Mouse (Mus musculus): Measurements from ENCODE around the gene Cldn14. TPM values are rescaled to one million over a fixed set of nuclear protein-coding genes. Genes with fewer than 3 reads are reported as not detected.
"Not testable (repeated sequence)": the region's sequence is repeated elsewhere in the genome, so short reads cannot be mapped to it uniquely, and the experiment has no call there.

Gene Cldn14
- polyA plus RNA-seq, 1 experiment from 2014 or later = not detected

DNA sequence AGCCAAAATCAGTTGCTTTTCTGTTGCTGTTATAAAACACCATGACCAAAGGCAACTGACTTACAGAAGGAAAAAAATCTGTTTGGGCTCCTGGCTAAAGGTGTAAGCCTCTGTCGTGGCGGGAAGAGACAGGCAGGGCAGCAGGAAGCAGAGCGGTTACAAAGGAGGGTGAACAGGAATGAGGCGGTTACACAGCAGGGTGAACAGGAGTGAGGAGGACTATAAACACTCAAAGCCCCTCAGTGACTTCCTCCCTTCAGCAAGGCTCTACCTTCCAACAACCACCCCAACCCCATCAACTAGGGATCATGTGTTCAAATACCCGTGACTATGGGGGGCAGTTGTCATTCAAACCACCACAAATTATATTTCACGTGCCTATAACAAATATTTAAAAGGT, 5.2 kb downstream of the Cldn14 start:
- Histone ChIP-seq H3K4me1 (peaks cover 11% of the 10 kb centered on the region), H3K27ac (replicated peaks) (no peak overlapping the region), H3K9me3 (replicated peaks) (no peaks in the 10 kb centered on the region), H3K27me3 (replicated peaks) (no peaks in the 10 kb centered on the region), H3K36me3 (no peaks in the 10 kb centered on the region), H3K4me3 (replicated peaks) (no peak overlapping the region), H3K4me2 (no peak overlapping the region), H3K9ac (replicated peaks) (no peak overlapping the region)
- WGBS = 70% methylated on average over 6 of the region's 6 CpGs
- no peak for ATAC-seq (ENCODE audit: low FRiP score)

DNA sequence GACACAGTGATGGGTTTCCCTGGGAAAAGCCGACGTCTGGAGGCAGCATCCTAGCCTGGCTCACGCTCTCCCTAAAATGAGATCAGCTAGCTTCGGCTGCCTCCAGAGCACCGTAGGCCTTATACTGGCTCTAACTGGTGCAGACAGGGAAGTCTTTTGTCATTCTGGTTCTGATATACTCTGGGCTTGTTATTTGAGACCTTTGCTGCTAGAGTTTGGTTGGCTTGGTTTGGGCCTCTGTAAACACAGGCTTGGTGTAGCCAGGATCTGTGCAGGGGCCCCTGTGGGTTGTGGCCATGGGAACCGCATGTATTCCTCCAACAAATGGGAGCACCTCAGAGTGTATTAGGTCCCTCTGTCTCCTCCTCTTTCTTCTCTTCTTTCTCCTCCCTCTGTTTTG, 7.3 kb downstream of the Cldn14 start:
- WGBS = 88% methylated on average over 6 of the region's 6 CpGs
- H3K9me3 ChIP-seq (replicated peaks) = no peaks in the 10 kb centered on the region
- no peaks in the 10 kb centered on the region for H3K36me3 ChIP-seq
- no peak overlapping the region for H3K4me3 ChIP-seq (replicated peaks)
- no peaks in the 10 kb centered on the region; the same call in 1 of the 2 replicates for H3K4me1 ChIP-seq
- no peak overlapping the region for H3K9ac ChIP-seq (replicated peaks)
- no peak for ATAC-seq (ENCODE audit: low FRiP score)
- no peaks in the 10 kb centered on the region for H3K27me3 ChIP-seq (replicated peaks)
- H3K27ac ChIP-seq (replicated peaks) = no peak overlapping the region
- no peak overlapping the region for H3K4me2 ChIP-seq

- 20% methylated on average over 5 of the region's 5 CpGs for WGBS
- ATAC-seq (ENCODE audit: low FRiP score) = no peak
Observed at GRCm38 (mm10) chr16:93998895-93999294, 9.7 kb downstream of the Cldn14 start.

GRCm38 (mm10) chr16:93983576-93983975, 25.1 kb downstream of the Cldn14 start:
- no peak for ATAC-seq (ENCODE audit: low FRiP score)
- H3K9ac ChIP-seq (replicated peaks) = no peak overlapping the region
- no peak overlapping the region for H3K4me2 ChIP-seq
- no peak overlapping the region for H3K27ac ChIP-seq (replicated peaks)
- H3K27me3 ChIP-seq (replicated peaks) = no peaks in the 10 kb centered on the region
- H3K4me3 ChIP-seq (replicated peaks) = no peak overlapping the region
- no peaks in the 10 kb centered on the region for H3K36me3 ChIP-seq
- 75% methylated on average over 9 of the region's 9 CpGs for WGBS
- H3K9me3 ChIP-seq (replicated peaks) = no peaks in the 10 kb centered on the region
- H3K4me1 ChIP-seq = peaks cover 3% of the 10 kb centered on the region; the same call in 1 of the 2 replicates

More at GRCm38 (mm10) chr16:93998895-93999294, 9.7 kb downstream of the Cldn14 start:
- Histone ChIP-seq H3K4me3 (replicated peaks) (no peak overlapping the region), H3K4me2 (no peak overlapping the region), H3K27me3 (replicated peaks) (no peaks in the 10 kb centered on the region), H3K27ac (replicated peaks) (no peak overlapping the region), H3K9ac (replicated peaks) (no peak overlapping the region), H3K36me3 (no peaks in the 10 kb centered on the region), H3K4me1 (no peaks in the 10 kb centered on the region), H3K9me3 (replicated peaks) (no peaks in the 10 kb centered on the region)

GRCm38 (mm10) chr16:93982341-93982740, 26.3 kb downstream of the Cldn14 start:
- no peaks in the 10 kb centered on the region for H3K27me3 ChIP-seq (replicated peaks)
- no peak for ATAC-seq (ENCODE audit: low FRiP score)
- H3K4me3 ChIP-seq (replicated peaks) = no peak overlapping the region
- 93% methylated on average over 11 of the region's 11 CpGs for WGBS
- H3K9me3 ChIP-seq (replicated peaks) = no peaks in the 10 kb centered on the region
- H3K4me1 ChIP-seq = peaks cover 3% of the 10 kb centered on the region; the same call in 1 of the 2 replicates
- H3K9ac ChIP-seq (replicated peaks) = no peak overlapping the region
- H3K36me3 ChIP-seq = no peaks in the 10 kb centered on the region
- no peak overlapping the region for H3K4me2 ChIP-seq
- no peak overlapping the region for H3K27ac ChIP-seq (replicated peaks)

DNA sequence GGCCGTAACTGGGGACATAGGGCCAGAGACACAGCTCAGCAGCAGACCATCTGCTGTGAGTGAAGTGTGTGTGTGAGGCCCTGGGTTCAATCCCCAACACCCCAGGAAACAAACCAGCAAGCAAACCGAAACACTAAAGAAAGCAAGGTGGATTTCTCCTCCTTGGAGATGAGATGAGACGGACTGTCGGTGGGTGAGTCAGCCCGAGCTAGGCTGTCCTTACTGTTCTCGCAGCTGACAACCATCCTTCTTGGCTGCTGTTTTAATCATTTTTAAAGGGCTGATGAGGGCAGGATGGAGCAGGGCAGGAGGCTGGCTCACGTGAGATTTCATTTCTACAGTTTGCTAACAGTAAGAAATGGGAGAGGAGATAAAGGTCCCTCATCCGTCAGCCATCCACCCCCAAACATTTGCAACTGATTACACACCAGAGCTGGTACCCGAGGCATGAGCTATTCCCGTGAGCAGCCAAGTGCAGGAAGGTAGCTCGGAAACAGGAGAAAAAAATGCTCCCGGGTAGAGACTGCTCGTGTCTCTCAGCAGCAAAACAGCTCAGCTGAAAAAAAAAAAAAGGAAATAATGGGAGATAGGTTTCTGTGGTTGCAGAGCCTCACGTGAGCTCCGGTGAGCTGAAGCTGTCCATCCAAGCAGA, 27.3 kb downstream of the Cldn14 start:
- Histone ChIP-seq H3K4me2 (no peak overlapping the region), H3K9ac (replicated peaks) (no peak overlapping the region), H3K9me3 (replicated peaks) (no peaks in the 10 kb centered on the region), H3K4me3 (replicated peaks) (no peak overlapping the region), H3K27me3 (replicated peaks) (no peaks in the 10 kb centered on the region), H3K27ac (replicated peaks) (no peak overlapping the region), H3K4me1 (peaks cover 3% of the 10 kb centered on the region; the same call in 1 of the 2 replicates), H3K36me3 (no peaks in the 10 kb centered on the region)
- 70% methylated on average over 15 of the region's 15 CpGs for WGBS
- ATAC-seq (ENCODE audit: low FRiP score) = no peak

DNA sequence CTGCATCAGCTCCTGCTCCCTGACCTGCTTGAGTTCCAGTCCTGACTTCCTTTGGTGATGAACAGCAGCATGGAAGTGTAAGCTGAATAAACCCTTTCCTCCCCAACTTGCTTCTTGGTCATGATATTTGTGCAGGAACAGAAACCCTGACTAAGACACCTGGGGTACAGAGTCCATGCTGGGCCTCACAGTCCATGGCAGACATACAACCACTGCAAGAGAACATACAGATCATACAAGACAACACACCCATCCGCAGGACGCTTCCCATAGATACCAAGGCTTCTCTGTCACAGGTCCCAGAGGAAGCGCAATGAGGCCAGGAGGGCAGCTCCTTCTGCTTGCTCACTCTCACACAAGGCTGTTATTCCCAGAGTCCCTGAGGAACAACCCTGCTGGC, 28.3 kb downstream of the Cldn14 start:
- not testable (repeated sequence) for H3K27ac ChIP-seq (replicated peaks); H3K4me1 ChIP-seq; H3K4me3 ChIP-seq (replicated peaks); H3K36me3 ChIP-seq; H3K4me2 ChIP-seq; ATAC-seq (ENCODE audit: low FRiP score); H3K27me3 ChIP-seq (replicated peaks); H3K9ac ChIP-seq (replicated peaks); H3K9me3 ChIP-seq (replicated peaks)
- 88% methylated on average over 3 of the region's 3 CpGs for WGBS

DNA sequence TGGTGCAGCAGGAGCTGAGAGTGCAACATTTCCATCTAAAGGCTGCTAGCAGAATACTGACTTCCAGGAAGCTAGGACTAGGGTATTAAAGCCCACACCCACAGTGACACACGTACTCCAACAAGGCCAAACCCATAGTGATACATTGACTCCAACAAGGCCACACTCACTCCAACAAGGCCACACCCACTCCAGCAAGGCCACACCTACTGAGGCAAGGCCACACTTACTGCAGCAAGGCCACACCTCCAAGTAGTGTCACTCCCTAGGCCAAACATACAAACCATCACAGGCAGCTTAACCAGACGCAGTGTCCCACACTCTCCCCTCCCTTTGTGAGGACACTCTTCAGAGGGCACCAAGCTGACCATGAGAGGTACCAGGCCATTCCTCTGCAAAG, 29.3 kb downstream of the Cldn14 start:
- Histone ChIP-seq H3K9me3 (replicated peaks) (no peaks in the 10 kb centered on the region), H3K4me1 (peaks cover 3% of the 10 kb centered on the region; the same call in 1 of the 2 replicates), H3K27ac (replicated peaks) (no peak overlapping the region), H3K9ac (replicated peaks) (no peak overlapping the region), H3K36me3 (no peaks in the 10 kb centered on the region), H3K4me3 (replicated peaks) (no peak overlapping the region), H3K4me2 (no peak overlapping the region), H3K27me3 (replicated peaks) (no peaks in the 10 kb centered on the region)
- no peak for ATAC-seq (ENCODE audit: low FRiP score)
- 91% methylated on average over 2 of the region's 2 CpGs for WGBS

- no peaks in the 10 kb centered on the region for H3K9me3 ChIP-seq (replicated peaks)
- 93% methylated on average over 6 of the region's 6 CpGs for WGBS
Observed at GRCm38 (mm10) chr16:93977587-93977986, 31.1 kb downstream of the Cldn14 start.

DNA sequence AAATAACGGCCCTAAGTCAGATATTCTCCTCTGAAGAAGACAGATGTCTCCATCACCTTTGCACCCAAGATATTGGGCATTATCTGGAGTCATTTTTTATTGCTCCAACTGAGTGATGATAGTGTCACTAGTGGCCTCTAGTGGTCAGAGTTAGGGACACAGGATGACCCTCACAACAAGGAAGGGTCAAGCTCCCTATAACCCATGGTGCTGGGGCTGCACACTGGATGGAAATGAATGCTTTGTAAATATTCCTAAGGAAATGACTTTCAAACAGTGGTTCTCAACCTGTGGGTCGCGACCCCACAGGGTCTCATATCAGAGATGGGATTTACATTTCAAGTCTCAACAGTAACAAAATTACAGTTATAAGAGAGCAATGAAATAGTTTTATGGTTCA, 31.7 kb downstream of the Cldn14 start:
- Histone ChIP-seq H3K36me3 (no peaks in the 10 kb centered on the region), H3K27me3 (replicated peaks) (no peaks in the 10 kb centered on the region), H3K9ac (replicated peaks) (no peak overlapping the region), H3K4me2 (no peak overlapping the region), H3K9me3 (replicated peaks) (no peaks in the 10 kb centered on the region), H3K27ac (replicated peaks) (no peak overlapping the region), H3K4me1 (peaks cover 3% of the 10 kb centered on the region; the same call in 1 of the 2 replicates), H3K4me3 (replicated peaks) (no peak overlapping the region)
- WGBS = 54% methylated on average over 3 of the region's 3 CpGs
- ATAC-seq (ENCODE audit: low FRiP score) = no peak

More at GRCm38 (mm10) chr16:93977587-93977986, 31.1 kb downstream of the Cldn14 start:
- no peaks in the 10 kb centered on the region for H3K27me3 ChIP-seq (replicated peaks)
- ATAC-seq (ENCODE audit: low FRiP score) = no peak
- H3K27ac ChIP-seq (replicated peaks) = no peak overlapping the region
- peaks cover 3% of the 10 kb centered on the region; the same call in 1 of the 2 replicates for H3K4me1 ChIP-seq
- H3K36me3 ChIP-seq = no peaks in the 10 kb centered on the region
- no peak overlapping the region for H3K4me2 ChIP-seq
- H3K9ac ChIP-seq (replicated peaks) = no peak overlapping the region
- H3K4me3 ChIP-seq (replicated peaks) = no peak overlapping the region

GRCm38 (mm10) chr16:93975430-93975829, 33.2 kb downstream of the Cldn14 start:
- Histone ChIP-seq H3K4me1 (no peaks in the 10 kb centered on the region), H3K36me3 (no peaks in the 10 kb centered on the region), H3K27ac (replicated peaks) (no peak overlapping the region), H3K9ac (replicated peaks) (no peak overlapping the region), H3K27me3 (replicated peaks) (no peaks in the 10 kb centered on the region), H3K9me3 (replicated peaks) (no peaks in the 10 kb centered on the region), H3K4me2 (no peak overlapping the region), H3K4me3 (replicated peaks) (no peak overlapping the region)
- no peak for ATAC-seq (ENCODE audit: low FRiP score)
- 84% methylated on average over 12 of the region's 12 CpGs for WGBS

- ATAC-seq (ENCODE audit: low FRiP score) = no peak
- H3K27ac ChIP-seq (replicated peaks) = no peak overlapping the region
- H3K4me2 ChIP-seq = no peak overlapping the region
- 68% methylated on average over 8 of the region's 8 CpGs for WGBS
- no peaks in the 10 kb centered on the region for H3K36me3 ChIP-seq
- H3K4me1 ChIP-seq = no peaks in the 10 kb centered on the region
- H3K9ac ChIP-seq (replicated peaks) = no peak overlapping the region
- no peaks in the 10 kb centered on the region for H3K9me3 ChIP-seq (replicated peaks)
- no peak overlapping the region for H3K4me3 ChIP-seq (replicated peaks)
- H3K27me3 ChIP-seq (replicated peaks) = no peaks in the 10 kb centered on the region
Observed at GRCm38 (mm10) chr16:93974278-93974677, 34.4 kb downstream of the Cldn14 start.
